Mouse (Mus musculus) spleen, adult 2 months (tissue): ENCODE measurements around the gene Cd96. TPM values are rescaled to one million over a fixed set of nuclear protein-coding genes. Genes with fewer than 3 reads are reported as not detected.
A peak's percentile ranks its signal among the peaks of the same experiment; 100 is the strongest.

ENCODE experiments used
- DNase-seq, 2 experiments: peaks; one replicate each; pipeline versions ENCODE4 v3.0.0 to v3.0.0-alpha.2; 2012 to 2021; ENCODE audit warnings: low spot score in 2 of 2, low read depth in 1 of 2
- H3K27ac ChIP-seq: fragments of 200-500 bp; 2 replicates; pipeline ENCODE4 v1.5.1; 2012; ENCODE audit warnings: low read length, inconsistent platforms; ENCODE audit not compliant: insufficient read depth
- H3K27me3 ChIP-seq: fragments of 200-500 bp; 2 replicates; pipeline ENCODE4 v1.6.1; 2012; ENCODE audit warnings: mild to moderate bottlenecking, moderate library complexity, low read length, inconsistent platforms; ENCODE audit not compliant: control insufficient read depth, insufficient read depth
- H3K36me3 ChIP-seq: fragments of 200-500 bp; 2 replicates; pipeline ENCODE4 v1.6.1; 2012; ENCODE audit warnings: mild to moderate bottlenecking, low read length, inconsistent platforms; ENCODE audit not compliant: control insufficient read depth, insufficient read depth
- H3K4me1 ChIP-seq: fragments of 200-500 bp; 2 replicates; pipeline ENCODE4 v1.6.1; 2011; ENCODE audit warnings: inconsistent platforms; ENCODE audit not compliant: control insufficient read depth, insufficient read depth, insufficient read length
- H3K4me3 ChIP-seq: fragments of 200-500 bp; 2 replicates; pipeline ENCODE4 v1.5.1; 2011; ENCODE audit warnings: mild to moderate bottlenecking, inconsistent platforms; ENCODE audit not compliant: insufficient read depth, insufficient read length; ENCODE audit errors: extremely low read depth
- CTCF ChIP-seq: fragments of 200-500 bp; IDR thresholded peaks from 2 replicates; pipeline ENCODE4 v1.5.1; 2011; ENCODE audit warnings: mild to moderate bottlenecking, inconsistent platforms; ENCODE audit not compliant: insufficient read depth, insufficient read length, insufficient replicate concordance; ENCODE audit errors: extremely low read depth
- POLR2A ChIP-seq: fragments of 200-500 bp; IDR thresholded peaks from 2 replicates; pipeline ENCODE4 v1.6.1; 2011; ENCODE audit warnings: low read depth, low read length, inconsistent platforms
- WGBS: fragments of 180-500 bp; shearing (Covaris S2); methylation state at CpG from one replicate; pipeline ENCODE4 v1.1.7; 2018; 5-methylcytosine and 5-hydroxymethylcytosine counted together
- polyA plus RNA-seq: library from polyadenylated mRNA; depleted of rRNA; stranded (reverse); fragments of >200 nt; gene quantifications from 2 replicates; pipeline ENCODE4 v1.2.3, GENCODE M21; 2012

Cd96 gene
- polyA plus RNA-seq, 1 experiment = 4.7 TPM

DNA sequence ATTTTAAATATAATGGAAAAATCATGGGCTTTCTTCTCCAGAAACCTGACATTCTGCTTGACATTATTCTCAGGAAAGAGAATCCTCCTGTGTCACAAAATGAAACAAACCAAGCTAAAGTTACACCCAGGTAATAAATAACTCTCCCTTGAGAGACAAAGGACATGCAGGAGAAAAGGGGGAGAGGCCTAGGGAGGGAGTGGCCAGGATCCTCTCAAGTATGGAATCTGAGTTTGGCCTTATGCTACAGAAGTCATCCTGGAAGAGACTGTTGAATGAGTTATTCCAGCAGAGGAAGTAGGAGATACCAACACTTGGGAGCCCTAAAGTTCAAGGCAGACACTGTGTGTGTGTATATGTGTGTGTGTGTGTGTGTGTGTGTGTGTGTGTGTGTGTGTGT lies 2.2 kb upstream of the Cd96 start:
- no peak overlapping the region for H3K4me3 ChIP-seq
- DNase-seq = no peak
- no peaks in the 10 kb centered on the region for H3K36me3 ChIP-seq
- H3K4me1 ChIP-seq = 0 out of 2 replicates have a peak, but pooled peaks cover 4% of the 10 kb centered on the region
- no peaks in the 10 kb centered on the region for H3K27me3 ChIP-seq
- no peak overlapping the region for H3K27ac ChIP-seq
- TF ChIP-seq CTCF (no peak), POLR2A (no peak)

GRCm38 (mm10) chr16:46121420-46121819 lies 1.4 kb upstream of the Cd96 start:
- no peak overlapping the region for H3K27ac ChIP-seq
- no peaks in the 10 kb centered on the region for H3K27me3 ChIP-seq
- H3K36me3 ChIP-seq = no peaks in the 10 kb centered on the region
- DNase-seq = no peak
- H3K4me1 ChIP-seq = 0 out of 2 replicates have a peak, but pooled peaks cover 4% of the 10 kb centered on the region
- 39% methylated on average over 2 of the region's 2 CpGs for WGBS
- no peak overlapping the region for H3K4me3 ChIP-seq
- TF ChIP-seq POLR2A (no peak), CTCF (peak; percentile 31; the same call in 1 of the 2 replicates)

GRCm38 (mm10) chr16:46120607-46121006 lies 556 bp upstream of the Cd96 start:
- no peaks in the 10 kb centered on the region for H3K36me3 ChIP-seq
- no peak overlapping the region; the same call in 1 of the 2 replicates for H3K27ac ChIP-seq
- no peaks in the 10 kb centered on the region for H3K27me3 ChIP-seq
- DNase-seq = no peak
- TF ChIP-seq POLR2A (no peak), CTCF (no peak)
- H3K4me1 ChIP-seq = 0 out of 2 replicates have a peak, but pooled peaks cover 4% of the 10 kb centered on the region
- 31% methylated on average over 3 of the region's 3 CpGs for WGBS
- no peak overlapping the region for H3K4me3 ChIP-seq

DNA sequence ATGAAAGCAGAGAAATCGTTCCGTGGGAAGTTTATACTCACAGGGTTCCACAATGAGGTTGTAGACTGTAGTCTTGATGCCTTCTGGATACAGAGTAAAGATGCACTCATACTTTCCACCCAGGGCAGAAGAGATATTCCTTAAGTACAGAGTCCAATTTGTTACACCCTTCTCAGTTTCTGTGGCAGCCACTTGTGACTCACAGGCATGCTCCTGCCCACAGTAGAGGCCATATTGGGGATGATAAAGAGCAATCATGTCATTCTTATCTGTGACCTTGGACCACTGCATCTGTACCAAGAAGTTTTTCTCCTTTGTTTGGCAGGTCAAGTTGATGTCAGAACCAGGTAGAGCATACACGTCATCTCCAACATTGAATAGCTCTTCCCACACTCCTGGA lies 2.4 kb downstream of the Cd96 start:
- Histone ChIP-seq H3K27me3 (no peaks in the 10 kb centered on the region), H3K36me3 (no peaks in the 10 kb centered on the region), H3K27ac (no peak overlapping the region), H3K4me3 (no peak overlapping the region), H3K4me1 (0 out of 2 replicates have a peak, but pooled peaks cover 4% of the 10 kb centered on the region)
- 90% methylated on average over 3 of the region's 3 CpGs for WGBS
- no peak for TF ChIP-seq CTCF
- no peak for TF ChIP-seq POLR2A
- DNase-seq = no peak

DNA sequence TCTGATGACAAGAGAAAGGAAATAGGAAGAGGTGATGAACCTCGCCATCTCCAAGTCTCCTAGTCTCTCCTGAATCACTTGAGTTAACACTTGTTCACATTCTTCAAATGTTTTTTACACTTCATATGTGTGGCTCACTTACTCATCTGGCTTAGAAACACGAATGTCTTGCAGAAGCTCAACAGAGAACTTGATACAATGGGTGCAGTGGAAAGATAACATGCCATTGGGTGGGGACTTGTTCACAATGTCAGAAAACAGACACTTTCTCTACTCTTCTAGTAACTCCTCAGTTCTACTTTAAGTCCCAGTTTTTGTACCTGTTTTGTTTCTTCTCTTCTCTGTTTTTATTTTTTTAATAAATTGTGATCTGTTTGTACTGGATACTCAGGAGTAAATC lies 5.3 kb downstream of the Cd96 start:
- Histone ChIP-seq H3K27ac (no peak overlapping the region), H3K4me3 (no peak overlapping the region), H3K36me3 (no peaks in the 10 kb centered on the region), H3K27me3 (no peaks in the 10 kb centered on the region), H3K4me1 (no peaks in the 10 kb centered on the region)
- no peak for DNase-seq
- no peak for TF ChIP-seq CTCF
- no peak for TF ChIP-seq POLR2A
- 81% methylated on average over 2 of the region's 2 CpGs for WGBS

GRCm38 (mm10) chr16:46109536-46109935 lies 10.5 kb downstream of the Cd96 start:
- WGBS = 83% methylated on average over 8 of the region's 8 CpGs
- DNase-seq = no peak
- no peak overlapping the region for H3K27ac ChIP-seq
- no peaks in the 10 kb centered on the region for H3K27me3 ChIP-seq
- no peaks in the 10 kb centered on the region for H3K4me1 ChIP-seq
- no peaks in the 10 kb centered on the region for H3K36me3 ChIP-seq
- H3K4me3 ChIP-seq = no peak overlapping the region
- TF ChIP-seq POLR2A (no peak), CTCF (no peak)

GRCm38 (mm10) chr16:46107431-46107830 lies 12.6 kb downstream of the Cd96 start:
- no peaks in the 10 kb centered on the region for H3K36me3 ChIP-seq
- H3K4me3 ChIP-seq = no peak overlapping the region
- no peaks in the 10 kb centered on the region for H3K4me1 ChIP-seq
- 22% methylated on average over 4 of the region's 4 CpGs for WGBS
- no peaks in the 10 kb centered on the region for H3K27me3 ChIP-seq
- DNase-seq = no peak
- no peak for TF ChIP-seq CTCF
- TF ChIP-seq POLR2A = no peak
- no peak overlapping the region for H3K27ac ChIP-seq

GRCm38 (mm10) chr16:46104491-46104890 lies 15.6 kb downstream of the Cd96 start:
- no peaks in the 10 kb centered on the region for H3K4me1 ChIP-seq

More at GRCm38 (mm10) chr16:46104491-46104890, 15.6 kb downstream of the Cd96 start:
- WGBS = 57% methylated on average over 9 of the region's 9 CpGs
- TF ChIP-seq POLR2A (no peak), CTCF (no peak)
- no peak for DNase-seq
- Histone ChIP-seq H3K27ac (peak overlapping the region; percentile 30; the same call in 1 of the 2 replicates), H3K4me3 (no peak overlapping the region), H3K36me3 (no peaks in the 10 kb centered on the region), H3K27me3 (no peaks in the 10 kb centered on the region)
